Mouse (Mus musculus): ENCODE results near the gene Pitpnm3. TPM values are rescaled to one million over a fixed set of nuclear protein-coding genes. Genes with fewer than 3 reads are reported as not detected.

Pitpnm3 gene
- polyA plus RNA-seq, 1 experiment from 2014 or later, result 0.89 TPM

- no peak overlapping the region for H3K9ac ChIP-seq (ENCODE audit: low read depth, low read length)
- no peak for ATAC-seq (ENCODE audit: low read depth)
- no peak overlapping the region for H3K27ac ChIP-seq (replicated peaks; ENCODE audit: low read depth, low read length)
- WGBS, result 75% methylated on average over 8 of the region's 8 CpGs
- 0 out of 2 replicates have a peak, but pooled peaks cover 2% of the 10 kb centered on the region for H3K27me3 ChIP-seq (replicated peaks; ENCODE audit: control insufficient read depth, insufficient read depth, low read length)
- H3K36me3 ChIP-seq (ENCODE audit: control insufficient read depth, insufficient read depth, low read length), result peaks cover 19% of the 10 kb centered on the region; the same call in 1 of the 2 replicates
- no peak for DNase-seq (ENCODE audit: low spot score)
- no peaks in the 10 kb centered on the region for H3K9me3 ChIP-seq (ENCODE audit: control insufficient read depth, low read length)
- no peak overlapping the region for H3K4me3 ChIP-seq (ENCODE audit: low read depth, low read length)
- H3K4me1 ChIP-seq (ENCODE audit: control insufficient read depth, insufficient read depth, low read length), result peaks cover 9% of the 10 kb centered on the region; the same call in 1 of the 2 replicates
- H3K4me2 ChIP-seq (ENCODE audit: low read depth, low read length), result no peak overlapping the region
Observed at GRCm38 (mm10) chr11:72049171-72049759, 86.3 kb downstream of the Pitpnm3 start.

GRCm38 (mm10) chr11:72048730-72049129, 86.8 kb downstream of the Pitpnm3 start:
- H3K27ac ChIP-seq (replicated peaks; ENCODE audit: low read depth, low read length), result no peak overlapping the region
- no peak for DNase-seq (ENCODE audit: low spot score)

GRCm38 (mm10) chr11:72044231-72044630, 91.3 kb downstream of the Pitpnm3 start:
- peak overlapping the region; percentile 95 for H3K4me2 ChIP-seq (ENCODE audit: low read depth, low read length)
- 86% methylated on average over 3 of the region's 3 CpGs for WGBS
- H3K4me1 ChIP-seq (ENCODE audit: control insufficient read depth, insufficient read depth, low read length), result peaks cover 12% of the 10 kb centered on the region
- H3K4me3 ChIP-seq (ENCODE audit: low read depth, low read length), result no peak overlapping the region
- ATAC-seq (ENCODE audit: low read depth) (no peak), DNase-seq (ENCODE audit: low spot score) (no peak)
- no peaks in the 10 kb centered on the region for H3K9me3 ChIP-seq (ENCODE audit: control insufficient read depth, low read length)
- no peak overlapping the region for H3K27ac ChIP-seq (replicated peaks; ENCODE audit: low read depth, low read length)
- H3K36me3 ChIP-seq (ENCODE audit: control insufficient read depth, insufficient read depth, low read length), result peaks cover 19% of the 10 kb centered on the region; the same call in 1 of the 2 replicates
- no peak overlapping the region for H3K9ac ChIP-seq (ENCODE audit: low read depth, low read length)
- H3K27me3 ChIP-seq (replicated peaks; ENCODE audit: control insufficient read depth, insufficient read depth, low read length), result no peaks in the 10 kb centered on the region

More at GRCm38 (mm10) chr11:72048730-72049129, 86.8 kb downstream of the Pitpnm3 start:
- Histone ChIP-seq H3K9me3 (ENCODE audit: control insufficient read depth, low read length) (no peaks in the 10 kb centered on the region), H3K36me3 (ENCODE audit: control insufficient read depth, insufficient read depth, low read length) (peaks cover 19% of the 10 kb centered on the region; the same call in 1 of the 2 replicates), H3K4me3 (ENCODE audit: low read depth, low read length) (no peak overlapping the region), H3K27me3 (replicated peaks; ENCODE audit: control insufficient read depth, insufficient read depth, low read length) (0 out of 2 replicates have a peak, but pooled peaks cover 2% of the 10 kb centered on the region), H3K9ac (ENCODE audit: low read depth, low read length) (no peak overlapping the region), H3K4me1 (ENCODE audit: control insufficient read depth, insufficient read depth, low read length) (peaks cover 9% of the 10 kb centered on the region; the same call in 1 of the 2 replicates), H3K4me2 (ENCODE audit: low read depth, low read length) (no peak overlapping the region)
- 52% methylated on average over 5 of the region's 6 CpGs for WGBS
- ATAC-seq (ENCODE audit: low read depth), result no peak

- peak overlapping the region; percentile 70 for H3K9ac ChIP-seq (ENCODE audit: low read depth, low read length)
- no peaks in the 10 kb centered on the region for H3K27me3 ChIP-seq (replicated peaks; ENCODE audit: control insufficient read depth, insufficient read depth, low read length)
- peaks cover 19% of the 10 kb centered on the region; the same call in 1 of the 2 replicates for H3K36me3 ChIP-seq (ENCODE audit: control insufficient read depth, insufficient read depth, low read length)
- under 1% methylated on average over 14 of the region's 14 CpGs for WGBS
- peak overlapping the region; percentile 69 for H3K4me3 ChIP-seq (ENCODE audit: low read depth, low read length)
- peak overlapping the region; percentile 95 for H3K4me2 ChIP-seq (ENCODE audit: low read depth, low read length)
- no peaks in the 10 kb centered on the region for H3K9me3 ChIP-seq (ENCODE audit: control insufficient read depth, low read length)
- H3K27ac ChIP-seq (replicated peaks; ENCODE audit: low read depth, low read length), result no peak overlapping the region
- DNase-seq (ENCODE audit: low spot score) (no peak), ATAC-seq (ENCODE audit: low read depth) (no peak)
- peaks cover 12% of the 10 kb centered on the region for H3K4me1 ChIP-seq (ENCODE audit: control insufficient read depth, insufficient read depth, low read length)
Observed at GRCm38 (mm10) chr11:72042631-72043030, 92.9 kb downstream of the Pitpnm3 start.

- Histone ChIP-seq H3K27ac (replicated peaks; ENCODE audit: low read depth, low read length) (peak within 1 kb of the TSS; percentile 44; the same call in 1 of the 2 replicates), H3K4me3 (ENCODE audit: low read depth, low read length) (peak within 1 kb of the TSS; percentile 69), H3K36me3 (ENCODE audit: control insufficient read depth, insufficient read depth, low read length) (peaks cover 19% of the 10 kb centered on the region; the same call in 1 of the 2 replicates), H3K9ac (ENCODE audit: low read depth, low read length) (peak within 1 kb of the TSS; percentile 70), H3K9me3 (ENCODE audit: control insufficient read depth, low read length) (no peaks in the 10 kb centered on the region), H3K27me3 (replicated peaks; ENCODE audit: control insufficient read depth, insufficient read depth, low read length) (no peaks in the 10 kb centered on the region), H3K4me2 (ENCODE audit: low read depth, low read length) (peak within 1 kb of the TSS; percentile 95), H3K4me1 (ENCODE audit: control insufficient read depth, insufficient read depth, low read length) (peaks cover 12% of the 10 kb centered on the region)
- peak; percentile 95 for ATAC-seq (ENCODE audit: low read depth)
- 0% methylated on average over 44 of the region's 52 CpGs for WGBS
- DNase-seq (ENCODE audit: low spot score), result peak; percentile 96
Observed at GRCm38 (mm10) chr11:72041768-72042607, 93.6 kb downstream of the Pitpnm3 start, which contains the start of gene Pimreg. TSS of gene Pimreg (plus strand) at chr11:72042032.

GRCm38 (mm10) chr11:72041290-72041767, 94.2 kb downstream of the Pitpnm3 start:
- Histone ChIP-seq H3K27me3 (replicated peaks; ENCODE audit: control insufficient read depth, insufficient read depth, low read length) (no peaks in the 10 kb centered on the region), H3K36me3 (ENCODE audit: control insufficient read depth, insufficient read depth, low read length) (peaks cover 12% of the 10 kb centered on the region; the same call in 1 of the 2 replicates), H3K9me3 (ENCODE audit: control insufficient read depth, low read length) (no peaks in the 10 kb centered on the region), H3K4me1 (ENCODE audit: control insufficient read depth, insufficient read depth, low read length) (peaks cover 12% of the 10 kb centered on the region), H3K9ac (ENCODE audit: low read depth, low read length) (peak overlapping the region; percentile 70), H3K4me3 (ENCODE audit: low read depth, low read length) (peak overlapping the region; percentile 69), H3K27ac (replicated peaks; ENCODE audit: low read depth, low read length) (peak overlapping the region; percentile 44; the same call in 1 of the 2 replicates), H3K4me2 (ENCODE audit: low read depth, low read length) (peak overlapping the region; percentile 95)
- DNase-seq (ENCODE audit: low spot score), result no peak
- no peak for ATAC-seq (ENCODE audit: low read depth)
- WGBS, result 13% methylated on average over 6 of the region's 6 CpGs

GRCm38 (mm10) chr11:72039599-72040386, 95.8 kb downstream of the Pitpnm3 start:
- Histone ChIP-seq H3K4me2 (ENCODE audit: low read depth, low read length) (no peak overlapping the region), H3K9me3 (ENCODE audit: control insufficient read depth, low read length) (no peaks in the 10 kb centered on the region), H3K27ac (replicated peaks; ENCODE audit: low read depth, low read length) (no peak overlapping the region), H3K4me3 (ENCODE audit: low read depth, low read length) (no peak overlapping the region), H3K4me1 (ENCODE audit: control insufficient read depth, insufficient read depth, low read length) (peaks cover 12% of the 10 kb centered on the region), H3K36me3 (ENCODE audit: control insufficient read depth, insufficient read depth, low read length) (no peaks in the 10 kb centered on the region; the same call in 1 of the 2 replicates), H3K27me3 (replicated peaks; ENCODE audit: control insufficient read depth, insufficient read depth, low read length) (no peaks in the 10 kb centered on the region), H3K9ac (ENCODE audit: low read depth, low read length) (no peak overlapping the region)
- DNase-seq (ENCODE audit: low spot score), result no peak
- WGBS, result 39% methylated on average over 16 of the region's 16 CpGs
- ATAC-seq (ENCODE audit: low read depth), result no peak

- no peak overlapping the region for H3K4me3 ChIP-seq (ENCODE audit: low read depth, low read length)
- H3K4me2 ChIP-seq (ENCODE audit: low read depth, low read length), result no peak overlapping the region
- no peaks in the 10 kb centered on the region for H3K36me3 ChIP-seq (ENCODE audit: control insufficient read depth, insufficient read depth, low read length)
- H3K4me1 ChIP-seq (ENCODE audit: control insufficient read depth, insufficient read depth, low read length), result peaks cover 5% of the 10 kb centered on the region
- no peaks in the 10 kb centered on the region for H3K9me3 ChIP-seq (ENCODE audit: control insufficient read depth, low read length)
- DNase-seq (ENCODE audit: low spot score) (peak; percentile 85), ATAC-seq (ENCODE audit: low read depth) (no peak)
- H3K9ac ChIP-seq (ENCODE audit: low read depth, low read length), result no peak overlapping the region
- WGBS, result 4% methylated on average over 4 of the region's 4 CpGs
- no peak overlapping the region for H3K27ac ChIP-seq (replicated peaks; ENCODE audit: low read depth, low read length)
- no peaks in the 10 kb centered on the region for H3K27me3 ChIP-seq (replicated peaks; ENCODE audit: control insufficient read depth, insufficient read depth, low read length)
Observed at GRCm38 (mm10) chr11:72037996-72038395, 97.6 kb downstream of the Pitpnm3 start.
